ENCODE assay signal across 9 mouse cellular contexts in the genomic region with DNA sequence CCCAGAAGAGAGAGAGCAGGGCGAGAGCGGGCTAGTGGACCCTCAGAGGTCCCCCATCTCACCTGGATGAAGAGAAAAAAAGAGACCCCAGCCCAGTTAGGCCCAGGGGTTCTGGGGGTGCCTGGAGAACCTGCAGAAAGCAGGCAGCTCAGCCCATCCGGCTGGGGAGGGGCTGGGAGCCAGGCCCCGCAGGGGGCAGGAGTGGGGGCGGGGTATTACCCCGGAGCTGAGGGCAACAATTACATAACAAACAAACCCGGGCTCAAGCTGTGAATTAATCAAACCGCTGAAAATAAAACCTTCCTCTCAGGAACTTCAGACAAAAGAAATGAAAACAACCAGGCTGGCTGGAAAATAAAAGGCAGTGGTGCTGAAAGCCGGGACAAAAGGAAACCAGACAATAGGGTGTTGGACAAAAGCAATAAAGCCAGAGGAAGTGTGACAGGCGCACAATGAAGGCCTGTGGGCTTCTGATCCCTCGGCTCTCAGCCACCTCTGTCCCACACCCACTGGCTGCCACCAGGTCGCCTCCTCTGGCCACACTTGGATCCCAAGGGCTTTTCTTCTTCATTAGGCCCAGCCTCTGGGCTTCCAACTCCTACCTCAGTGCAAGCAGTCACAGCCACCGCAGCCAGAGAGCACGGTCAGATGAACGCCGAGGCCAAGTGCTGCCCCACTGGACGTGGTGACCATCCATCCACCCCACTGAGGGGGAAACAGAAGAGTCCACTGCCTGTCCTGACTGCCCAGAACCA. TPM values are rescaled to one million over a fixed set of nuclear protein-coding genes. Genes with fewer than 3 reads are reported as not detected.
DNase-seq lines count a peak whose midpoint lies in the region; ATAC-seq and TF ChIP-seq lines count a peak whose summit lies in the region.
"Had no signal": no experiment of that assay in that cellular context is flagged by ENCODE, and none has a peak within 500 bp of the region (broad histone marks: within the 10 kb centered on the region; RNA-seq: fewer than 3 reads in every experiment).

No protein-coding gene starts in this region.

- peaks cover 21% of the 10 kb centered on the region; the same call in 1 of the 2 replicates for H3K27me3 ChIP-seq in E14TG2a.4 (ENCODE audit: insufficient read depth, low read length)
- H3K27me3 ChIP-seq in heart, embryonic 14.5 days (ENCODE audit: control insufficient read depth, insufficient read depth, low read length): no peaks in the 10 kb centered on the region
- H3K27me3 ChIP-seq in neural tube, embryonic 12.5 days (replicated peaks): no peaks in the 10 kb centered on the region

- ATAC-seq in heart, embryonic 14.5 days (ENCODE audit: insufficient number of reproducible peaks, insufficient read depth, low FRiP score, low read depth): peak; percentile 59
- peak; percentile 83 for ATAC-seq in neural tube, embryonic 12.5 days (ENCODE audit: low FRiP score, low read depth)

- H3K9ac ChIP-seq in heart, embryonic 14.5 days (ENCODE audit: low read length): peak overlapping the region; percentile 25; the same call in 1 of the 2 replicates
- peak overlapping the region; percentile 46; the same call in 1 of the 2 replicates for H3K9ac ChIP-seq in neural tube, embryonic 12.5 days

- peaks cover 91% of the 10 kb centered on the region for H3K4me1 ChIP-seq in E14TG2a.4 (replicated peaks; ENCODE audit: low read depth, low read length)
- H3K4me1 ChIP-seq in brown adipose tissue, adult 24 weeks (ENCODE audit: control insufficient read depth, insufficient read depth, insufficient read length, low read length): peaks cover 32% of the 10 kb centered on the region
- H3K4me1 ChIP-seq in heart, embryonic 14.5 days (ENCODE audit: control insufficient read depth in 2 of 2, insufficient read depth in 2 of 2, low read length in 2 of 2): peaks cover 4 to 6% of the 10 kb centered on the region in 2 experiments; a peak in 2 of 4 replicates
- peaks cover 28% of the 10 kb centered on the region for H3K4me1 ChIP-seq in neural tube, embryonic 12.5 days

- peak; percentile 46 to 80 for DNase-seq in kidney, postnatal 25 days
- DNase-seq in layer of hippocampus, adult 9-11 months: no peak
- DNase-seq in adrenal gland, postnatal 25 days: no peak
- DNase-seq in ovary, adult 18-20 months (ENCODE audit: low spot score): no peak

- peak overlapping the region; percentile 55 for H3K27ac ChIP-seq in brown adipose tissue, adult 24 weeks (replicated peaks; ENCODE audit: low read depth, low read length)
- H3K27ac ChIP-seq in heart, embryonic 14.5 days (replicated peaks in 1 of 2; ENCODE audit: control insufficient read depth in 1 of 2, insufficient read depth in 1 of 2, low read depth in 2 of 2, low read length in 2 of 2): peak overlapping the region; percentile 64 to 74
- H3K27ac ChIP-seq in neural tube, embryonic 12.5 days: peak overlapping the region; percentile 83

- peak overlapping the region; percentile 69 for H3K4me3 ChIP-seq in E14TG2a.4 (replicated peaks; ENCODE audit: low read length)
- H3K4me3 ChIP-seq in brown adipose tissue, adult 24 weeks (ENCODE audit: insufficient read depth, low read depth, low read length): no peak overlapping the region
- H3K4me3 ChIP-seq in heart, embryonic 14.5 days (ENCODE audit: control insufficient read depth in 1 of 2, insufficient read depth in 1 of 2, low read depth in 1 of 2, low read length in 2 of 2): no peak overlapping the region
- no peak overlapping the region for H3K4me3 ChIP-seq in neural tube, embryonic 12.5 days

- 18% methylated on average over 17 of the region's 17 CpGs for WGBS in heart, embryonic 14.5 days
- 3% methylated on average over 17 of the region's 17 CpGs for WGBS in neural tube, embryonic 12.5 days

- no peak for TF ChIP-seq CTCF in E14TG2a.4 (conservative IDR thresholded peaks at IDR 0.05; ENCODE audit: low read length)

- H3K9me3 ChIP-seq in E14TG2a.4 (ENCODE audit: low read length): no peaks in the 10 kb centered on the region
- H3K9me3 ChIP-seq in heart, embryonic 14.5 days (ENCODE audit: control insufficient read depth, low read length): no peaks in the 10 kb centered on the region
- H3K9me3 ChIP-seq in neural tube, embryonic 12.5 days: no peaks in the 10 kb centered on the region

- peak overlapping the region; percentile 25 for H3K4me2 ChIP-seq in heart, embryonic 14.5 days (ENCODE audit: low read length)
- peak overlapping the region; percentile 47 for H3K4me2 ChIP-seq in neural tube, embryonic 12.5 days (replicated peaks)

- H3K36me3 ChIP-seq in E14TG2a.4 (ENCODE audit: insufficient read depth, low read length): peaks cover 2% of the 10 kb centered on the region; the same call in 1 of the 2 replicates
- 0 out of 2 replicates have a peak, but pooled peaks cover 3% of the 10 kb centered on the region for H3K36me3 ChIP-seq in heart, embryonic 14.5 days (ENCODE audit: control insufficient read depth, insufficient read depth, low read length)
- peaks cover 4% of the 10 kb centered on the region; the same call in 1 of the 2 replicates for H3K36me3 ChIP-seq in neural tube, embryonic 12.5 days

RNA-seq across cellular contexts. Expression of gene Sox13, which starts 26.5 kb away (rescaled TPM):
- polyA plus RNA-seq in brown adipose tissue, adult 24 weeks (2012; ENCODE audit: insufficient read depth, insufficient read length, missing spikeins): 5.5 and 6.6 TPM in 2 replicates
- 3.5 and 5.2 TPM in 2 replicates for polyA plus RNA-seq in heart, embryonic 14.5 days (2014; fragmentation: Nextera tagmentation; extraction: Ambion mirVana)
- polyA plus RNA-seq in neural tube, embryonic 12.5 days (2016; fragmentation: Nextera tagmentation; extraction: Ambion mirVana): 14.2 and 14.8 TPM in 2 replicates
- total RNA-seq in adrenal gland, postnatal 25 days (2021): 20.0 and 21.3 TPM in 2 replicates

RNA-seq across cellular contexts. Expression of gene Etnk2, which starts 34.3 kb away (rescaled TPM):
- not detected in 2 replicates for polyA plus RNA-seq in brown adipose tissue, adult 24 weeks (2012; ENCODE audit: insufficient read depth, insufficient read length, missing spikeins)
- 0.85 and 1.6 TPM in 2 replicates for polyA plus RNA-seq in heart, embryonic 14.5 days (2014; fragmentation: Nextera tagmentation; extraction: Ambion mirVana)
- polyA plus RNA-seq in neural tube, embryonic 12.5 days (2016; fragmentation: Nextera tagmentation; extraction: Ambion mirVana): 5.6 TPM in 2 replicates
- total RNA-seq in adrenal gland, postnatal 25 days (2021): 5.9 and 6.3 TPM in 2 replicates

RNA-seq across cellular contexts. Expression of gene Ren1, which starts 47.4 kb away (rescaled TPM):
- polyA plus RNA-seq in brown adipose tissue, adult 24 weeks (2012; ENCODE audit: insufficient read depth, insufficient read length, missing spikeins): not detected in 2 replicates
- not detected in 2 replicates for polyA plus RNA-seq in heart, embryonic 14.5 days (2014; fragmentation: Nextera tagmentation; extraction: Ambion mirVana)
- 0.11 and 0.20 TPM in 2 replicates for polyA plus RNA-seq in neural tube, embryonic 12.5 days (2016; fragmentation: Nextera tagmentation; extraction: Ambion mirVana)
- 3.9 and 6.0 TPM in 2 replicates for total RNA-seq in adrenal gland, postnatal 25 days (2021)
- total RNA-seq: left cerebral cortex, postnatal 25 days had no signal

Comparison
In these comparisons a context has a peak if more than half of its experiments do, and no peak if none do; other contexts are left out.
1. DNase-seq: peak in kidney, postnatal 25 days (2 of 2); none in layer of hippocampus, adult 9-11 months (single experiment), adrenal gland, postnatal 25 days (single experiment) and ovary, adult 18-20 months (single experiment).
2. Peak in every context shown above with its lines, with median percentiles within 50 percentile points of each other: H3K27ac ChIP-seq.